Mouse (Mus musculus) ES-E14 (cell line): ENCODE results near the gene Lmx1b.

Experiments
- CHD2 ChIP-seq: IDR thresholded peaks from 2 replicates; pipeline ENCODE4 v1.6.1; 2014; ENCODE audit warnings: mild to moderate bottlenecking, low read depth, low read length, inconsistent platforms
- HCFC1 ChIP-seq: IDR thresholded peaks from 2 replicates; pipeline ENCODE4 v1.6.1; 2012; ENCODE audit warnings: low read length, inconsistent platforms, borderline replicate concordance; ENCODE audit not compliant: insufficient read depth
- MAFK ChIP-seq: IDR thresholded peaks from 2 replicates; pipeline ENCODE4 v1.6.1; 2014; ENCODE audit warnings: mild to moderate bottlenecking, low read depth, low read length, inconsistent platforms; ENCODE audit not compliant: insufficient read depth
- ZC3H11A ChIP-seq: IDR thresholded peaks from 2 replicates; pipeline ENCODE4 v1.6.1; 2012; ENCODE audit warnings: low read depth, mild to moderate bottlenecking, inconsistent platforms, low read length, borderline replicate concordance
- ZNF384 ChIP-seq: IDR thresholded peaks from 2 replicates; pipeline ENCODE4 v1.6.1; 2012; ENCODE audit warnings: low read depth, low read length, inconsistent platforms

DNA sequence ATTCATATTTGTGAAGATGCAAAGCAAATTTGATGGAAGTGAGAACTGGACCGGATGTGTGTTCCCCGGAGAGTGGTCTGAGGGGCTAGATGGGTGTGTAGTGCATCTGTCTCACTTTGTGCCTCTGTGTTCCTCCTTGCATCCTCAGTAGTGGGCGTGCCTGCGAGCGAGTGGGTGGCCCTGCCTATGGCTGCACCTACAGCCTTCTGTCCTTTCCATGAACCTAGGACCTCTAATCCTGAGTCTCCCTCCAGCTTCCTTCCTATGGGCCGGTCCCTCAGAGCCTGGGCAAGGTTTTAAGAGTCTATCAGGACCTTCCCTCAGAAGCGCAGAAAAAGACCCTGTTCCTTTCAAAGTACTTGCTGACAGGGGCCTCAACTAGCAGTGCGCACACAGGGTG, 124.9 kb downstream of the Lmx1b start:
- no peak for TF ChIP-seq ZNF384
- no peak for TF ChIP-seq CHD2
- TF ChIP-seq ZC3H11A = no peak
- TF ChIP-seq MAFK = no peak
- TF ChIP-seq HCFC1 = no peak
